Mouse (Mus musculus): ENCODE results near the gene Rab37. TPM values are rescaled to one million over a fixed set of nuclear protein-coding genes. Genes with fewer than 3 reads are reported as not detected.
A peak's percentile ranks its signal among the peaks of the same experiment; 100 is the strongest.

Gene Rab37
- total and polyA plus RNA-seq, 3 experiments: 0.36 to 0.58 (median 0.55) TPM

- peak; percentile 85 for DNase-seq
Observed at GRCm38 (mm10) chr11:115164976-115165374, 73.7 kb downstream of the Rab37 start.

GRCm38 (mm10) chr11:115166776-115167175 lies 75.5 kb downstream of the Rab37 start:
- no peak for DNase-seq

GRCm38 (mm10) chr11:115167631-115168249 lies 76.5 kb downstream of the Rab37 start:
- no peak for DNase-seq

GRCm38 (mm10) chr11:115169430-115169829 lies 78.2 kb downstream of the Rab37 start:
- no peak for DNase-seq

GRCm38 (mm10) chr11:115171125-115171524 lies 79.9 kb downstream of the Rab37 start:
- DNase-seq: no peak

GRCm38 (mm10) chr11:115172825-115173287 lies 81.6 kb downstream of the Rab37 start:
- DNase-seq: peak; percentile 58

GRCm38 (mm10) chr11:115173549-115174339 lies 82.5 kb downstream of the Rab37 start:
- DNase-seq: no peak

GRCm38 (mm10) chr11:115176399-115177190 lies 85.4 kb downstream of the Rab37 start:
- no peak for DNase-seq

GRCm38 (mm10) chr11:115177559-115178195 lies 86.4 kb downstream of the Rab37 start:
- DNase-seq: peak; percentile 72

- no peak for DNase-seq
Observed at GRCm38 (mm10) chr11:115178766-115179165, 87.5 kb downstream of the Rab37 start.

- no peak for DNase-seq
Observed at GRCm38 (mm10) chr11:115179191-115179590, 88.0 kb downstream of the Rab37 start.

GRCm38 (mm10) chr11:115179881-115180280 lies 88.7 kb downstream of the Rab37 start:
- peak; percentile 62 for DNase-seq

- peak; percentile 83 for DNase-seq
Observed at GRCm38 (mm10) chr11:115181913-115182638, 90.8 kb downstream of the Rab37 start.

GRCm38 (mm10) chr11:115184973-115185372 lies 93.7 kb downstream of the Rab37 start:
- no peak for DNase-seq

GRCm38 (mm10) chr11:115187224-115187639 lies 96.0 kb downstream of the Rab37 start, which contains the start of gene Tmem104:
Gene Tmem104 (plus strand): TSS chr11:115187487.
- DNase-seq: peak; percentile 100

GRCm38 (mm10) chr11:115187693-115188092 lies 96.5 kb downstream of the Rab37 start, which contains the start of gene Nat9:
Gene Nat9 (minus strand): TSS chr11:115187859.
- DNase-seq: no peak

- no peak for DNase-seq
Observed at GRCm38 (mm10) chr11:115188539-115189231, 97.5 kb downstream of the Rab37 start.

GRCm38 (mm10) chr11:115189304-115189703 lies 98.1 kb downstream of the Rab37 start:
- no peak for DNase-seq

GRCm38 (mm10) chr11:115192180-115192579 lies 100.9 kb downstream of the Rab37 start:
- peak; percentile 60 for DNase-seq

- DNase-seq: no peak
Observed at GRCm38 (mm10) chr11:115194693-115195092, 103.5 kb downstream of the Rab37 start.
